Mouse (Mus musculus) kidney, adult 2 months (tissue): Measurements from ENCODE around the gene Dab2ip.

Experiments
- CTCF ChIP-seq: fragments of 200-500 bp; conservative IDR thresholded peaks from 2 replicates; pipeline ENCODE4 v1.5.1; 2011; ENCODE audit warnings: low read depth, mild to moderate bottlenecking, control low read depth, low read length, moderate library complexity, mixed read lengths; ENCODE audit not compliant: insufficient read depth, insufficient read length
- POLR2A ChIP-seq: fragments of 200-500 bp; IDR thresholded peaks from one replicate; pipeline ENCODE4 v1.6.1; 2011; ENCODE audit warnings: low read depth, low read length, control low read depth

DNA sequence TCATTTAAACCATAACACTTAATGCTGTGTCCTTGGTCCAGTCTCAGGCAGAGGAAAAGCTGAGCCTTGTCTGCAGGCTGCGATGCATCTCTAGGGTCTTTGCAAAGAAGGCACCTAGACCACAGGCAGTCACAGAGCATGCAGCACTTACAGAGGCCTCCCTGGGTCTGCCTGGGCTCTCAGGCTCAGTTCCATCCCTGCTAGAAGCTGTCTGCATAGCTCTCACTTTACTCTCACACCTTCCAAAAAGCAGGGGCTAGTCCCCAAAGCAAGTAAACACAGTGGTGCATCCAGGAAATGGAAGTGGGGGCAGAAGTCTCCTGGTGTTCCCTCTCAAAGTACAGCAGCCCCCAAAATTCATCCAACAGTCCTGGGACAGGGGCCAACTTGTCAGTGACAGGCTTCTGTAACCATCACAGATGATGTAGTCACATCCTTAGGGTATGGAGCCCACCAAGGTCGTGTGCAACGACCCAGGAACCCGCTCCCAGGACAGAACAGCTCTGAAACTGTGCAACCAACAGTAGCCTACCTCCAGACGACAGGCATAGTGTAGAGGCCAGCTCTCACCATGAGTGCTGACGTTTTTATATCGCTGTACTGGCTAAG lies 192.6 kb downstream of the Dab2ip start:
- TF ChIP-seq CTCF (no peak), POLR2A (no peak)
